Mouse (Mus musculus): ENCODE results near the gene Ccl9. TPM values are rescaled to one million over a fixed set of nuclear protein-coding genes. Genes with fewer than 3 reads are reported as not detected.

Gene Ccl9
- total RNA-seq (2017) = 81.3 and 91.6 TPM in 2 replicates

GRCm38 (mm10) chr11:83578186-83578760, at the start of gene Ccl9:
Gene Ccl9, minus strand, starts transcription at chr11:83578636.
- ATAC-seq (replicated peaks; ENCODE audit: low read depth, poor library complexity, severe bottlenecking) = peak; percentile 58; the same call in 1 of the 2 replicates

DNA sequence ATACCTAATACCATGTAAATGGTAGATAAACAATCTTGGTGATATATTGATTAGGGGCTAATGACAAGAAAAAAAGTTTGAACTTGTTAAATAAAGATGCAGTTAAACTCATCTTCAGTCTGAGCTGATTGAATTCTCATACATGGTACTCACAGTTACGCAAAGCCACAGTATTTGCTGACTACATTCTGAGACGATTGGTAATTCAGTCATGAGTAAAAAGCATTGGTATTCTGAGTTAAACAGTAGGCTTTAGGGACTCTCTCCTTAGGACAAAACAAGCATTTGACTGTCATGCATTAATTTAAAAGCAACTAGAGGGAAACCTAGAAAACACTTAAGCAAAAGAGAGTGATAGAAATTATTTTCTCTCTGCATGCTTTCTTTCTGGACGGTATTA, 45.1 kb upstream of the Ccl9 start:
- ATAC-seq (replicated peaks; ENCODE audit: low read depth, poor library complexity, severe bottlenecking) = no peak

DNA sequence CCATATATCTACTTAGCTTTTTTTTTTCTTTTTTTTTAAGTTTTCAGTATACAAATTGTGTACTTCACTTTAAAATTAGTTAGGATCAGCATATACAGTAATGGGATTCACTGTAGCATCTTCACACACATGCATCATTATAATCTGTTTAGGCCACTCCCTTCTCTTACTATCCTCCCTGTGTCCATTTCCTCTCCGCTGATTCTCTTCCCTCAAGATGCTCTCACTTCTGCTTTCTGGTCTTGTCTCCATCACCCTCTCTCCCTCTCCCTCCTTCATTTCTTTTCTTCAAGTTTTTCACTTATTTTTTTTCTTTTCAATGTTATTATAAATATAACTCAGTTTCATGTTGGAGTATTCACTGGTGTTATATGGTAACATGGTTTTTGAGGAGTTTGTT, 40.6 kb upstream of the Ccl9 start:
- ATAC-seq (replicated peaks; ENCODE audit: low read depth, poor library complexity, severe bottlenecking) = peak; percentile 62

GRCm38 (mm10) chr11:83618238-83618637, 39.8 kb upstream of the Ccl9 start:
- peak; percentile 71 for ATAC-seq (replicated peaks; ENCODE audit: low read depth, poor library complexity, severe bottlenecking)

DNA sequence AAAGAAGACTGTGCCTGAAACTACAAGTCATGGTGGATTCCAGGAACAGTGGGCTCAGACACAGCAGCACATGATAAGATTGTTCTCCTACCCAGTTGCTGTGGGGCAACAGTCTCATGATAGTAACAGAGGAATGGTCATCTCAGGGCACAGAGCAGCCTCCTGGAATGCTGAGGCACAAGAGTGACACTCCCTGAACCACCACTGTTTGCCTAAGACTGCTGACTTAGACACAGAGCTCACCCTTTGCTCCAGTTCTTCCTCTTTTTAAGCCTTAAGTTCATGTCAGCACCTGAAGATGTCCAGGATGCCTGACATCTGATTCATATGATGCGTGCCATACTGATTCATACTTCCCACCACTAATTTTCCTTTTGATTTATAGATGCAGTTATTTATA, 38.1 kb upstream of the Ccl9 start:
- ATAC-seq (replicated peaks; ENCODE audit: low read depth, poor library complexity, severe bottlenecking) = 0 out of 2 replicates have a peak, but pooled peaks have one; percentile 50

GRCm38 (mm10) chr11:83610900-83611299, 32.5 kb upstream of the Ccl9 start:
- 0 out of 2 replicates have a peak, but pooled peaks have one; percentile 25 for ATAC-seq (replicated peaks; ENCODE audit: low read depth, poor library complexity, severe bottlenecking)

DNA sequence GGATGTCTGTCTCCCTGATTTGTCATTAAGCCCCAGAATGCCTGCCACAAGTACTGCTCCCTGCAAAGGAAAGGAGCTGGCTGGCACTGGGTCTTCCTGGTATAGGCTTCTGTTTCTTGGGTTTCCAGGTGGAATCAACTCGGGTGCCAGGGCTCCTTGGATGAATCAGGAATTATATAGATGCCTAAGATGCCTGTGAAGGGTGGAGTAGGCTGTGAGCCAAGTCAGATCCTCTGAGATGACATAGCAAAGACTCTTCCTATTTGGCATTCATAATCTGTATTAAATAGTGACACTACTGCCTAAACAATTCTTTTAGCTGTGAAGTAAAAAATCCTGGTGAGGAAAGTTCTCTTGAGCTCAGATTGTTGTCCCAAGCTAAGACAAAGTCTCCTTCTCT, 28.0 kb upstream of the Ccl9 start:
- ATAC-seq (replicated peaks; ENCODE audit: low read depth, poor library complexity, severe bottlenecking) = no peak

GRCm38 (mm10) chr11:83605535-83605934, 27.1 kb upstream of the Ccl9 start:
- ATAC-seq (replicated peaks; ENCODE audit: low read depth, poor library complexity, severe bottlenecking) = peak; percentile 56

DNA sequence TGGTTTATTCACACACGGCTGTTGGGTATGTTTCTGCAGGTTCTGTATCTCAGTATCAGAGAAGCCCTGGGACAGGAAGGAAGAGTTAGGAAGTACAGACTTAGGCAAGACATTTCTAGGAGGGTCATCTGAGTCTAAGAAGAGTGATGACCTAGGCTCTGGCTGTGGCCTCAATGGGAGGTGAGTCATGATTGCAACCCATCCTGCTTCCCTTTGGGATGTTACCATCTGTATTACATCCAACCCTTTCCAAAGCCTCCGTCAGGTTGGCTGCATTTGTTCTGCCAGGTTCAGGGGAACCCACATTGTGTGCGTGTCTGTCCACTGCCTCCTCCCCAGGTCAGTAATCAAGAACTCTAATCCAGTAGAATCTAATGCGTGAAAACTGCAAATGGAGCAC, 26.3 kb upstream of the Ccl9 start:
- ATAC-seq (replicated peaks; ENCODE audit: low read depth, poor library complexity, severe bottlenecking) = 0 out of 2 replicates have a peak, but pooled peaks have one; percentile 2

GRCm38 (mm10) chr11:83603399-83603798, 25.0 kb upstream of the Ccl9 start:
- no peak for ATAC-seq (replicated peaks; ENCODE audit: low read depth, poor library complexity, severe bottlenecking)

DNA sequence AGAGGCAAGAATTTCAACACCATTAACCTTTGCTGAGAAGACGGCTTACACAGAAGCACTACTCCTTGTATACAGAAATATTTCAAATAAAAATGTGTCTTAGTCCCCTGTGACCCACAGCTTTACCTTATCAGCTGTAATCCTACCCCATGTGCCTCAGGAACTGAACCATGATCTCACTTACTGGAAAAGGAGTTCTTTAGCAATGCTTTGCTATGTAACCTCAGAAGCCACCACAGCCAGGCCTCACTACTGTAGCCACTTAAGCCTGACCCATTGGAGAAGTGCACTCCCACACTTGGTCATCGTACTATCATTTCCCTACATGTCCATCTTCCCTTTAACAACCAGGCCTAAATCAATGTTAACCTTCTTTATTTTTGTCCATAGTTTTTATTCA, 22.1 kb upstream of the Ccl9 start:
- ATAC-seq (replicated peaks; ENCODE audit: low read depth, poor library complexity, severe bottlenecking) = no peak

DNA sequence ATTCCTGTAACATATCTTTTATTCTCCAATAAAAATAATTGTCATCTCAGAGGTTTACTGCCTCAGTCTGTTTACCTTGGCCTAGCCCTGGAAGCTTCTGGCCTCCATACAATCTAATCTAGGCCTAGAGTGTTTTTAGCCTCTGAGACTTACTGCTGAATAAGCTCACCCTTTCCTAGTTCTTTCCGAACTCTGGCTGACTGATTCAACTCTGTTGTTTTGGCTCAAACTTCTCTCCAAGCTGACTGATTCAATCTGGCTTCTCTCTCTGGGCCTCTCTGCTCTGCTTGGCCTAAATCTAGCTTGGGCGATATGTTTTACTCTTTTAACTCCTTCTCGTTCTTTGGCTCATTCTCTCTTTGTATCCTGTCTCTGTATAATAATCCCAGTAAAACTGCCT, 20.6 kb upstream of the Ccl9 start:
- ATAC-seq (replicated peaks; ENCODE audit: low read depth, poor library complexity, severe bottlenecking) = no peak

DNA sequence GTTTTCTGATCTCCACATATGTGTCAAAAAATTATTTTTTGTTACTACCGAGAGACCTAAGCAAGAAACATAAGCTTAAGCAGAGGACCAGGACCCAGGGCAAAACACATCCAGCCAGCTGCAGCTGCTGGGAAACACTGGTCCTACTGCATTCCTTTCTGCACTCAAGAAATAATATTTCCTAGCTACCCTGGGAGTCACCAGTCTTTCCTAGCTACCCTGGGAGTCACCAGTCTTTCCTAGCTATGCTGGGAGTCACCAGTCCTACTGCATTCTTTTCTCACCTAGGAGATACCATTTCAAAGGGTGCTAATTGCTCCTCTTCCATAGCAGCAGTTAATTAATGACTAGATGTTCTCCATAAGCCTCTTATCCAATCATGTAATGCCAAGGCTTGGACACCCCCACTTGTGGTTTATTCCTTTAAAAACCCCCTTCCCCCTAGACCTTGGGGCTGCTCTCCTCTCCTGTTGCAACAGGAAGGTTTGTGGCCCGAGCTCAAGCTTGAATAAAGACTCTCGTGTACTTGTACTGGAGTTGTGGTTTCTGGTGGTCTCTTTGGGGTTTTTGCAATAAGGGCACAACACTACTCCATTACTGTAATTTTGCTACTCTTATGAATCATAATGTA, 19.9 kb upstream of the Ccl9 start:
- ATAC-seq (replicated peaks; ENCODE audit: low read depth, poor library complexity, severe bottlenecking) = no peak

DNA sequence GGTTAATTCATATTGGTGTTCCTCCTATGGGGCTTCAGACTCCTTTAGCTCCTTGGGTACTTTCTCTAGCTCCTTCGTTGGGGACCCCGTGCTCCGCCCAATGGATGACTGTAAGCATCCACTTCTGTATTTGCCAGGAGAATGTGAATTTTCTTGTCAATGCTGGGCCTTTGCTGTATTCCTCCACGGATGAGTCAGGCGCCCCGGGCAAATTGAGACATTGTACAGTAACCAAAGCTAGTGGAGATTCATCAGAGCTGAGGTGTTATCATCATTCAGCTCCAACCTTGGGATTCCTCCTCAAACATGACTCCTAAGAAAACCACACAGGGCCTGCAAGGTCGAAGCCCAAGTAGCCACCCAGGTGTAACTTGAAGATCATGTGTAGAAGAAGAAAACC, 19.4 kb upstream of the Ccl9 start:
- no peak for ATAC-seq (replicated peaks; ENCODE audit: low read depth, poor library complexity, severe bottlenecking)

GRCm38 (mm10) chr11:83595669-83596455, 17.4 kb upstream of the Ccl9 start:
- ATAC-seq (replicated peaks; ENCODE audit: low read depth, poor library complexity, severe bottlenecking) = peak; percentile 80

- ATAC-seq (replicated peaks; ENCODE audit: low read depth, poor library complexity, severe bottlenecking) = no peak
These were observed 15.0 kb upstream of the Ccl9 start for GRCm38 (mm10) chr11:83593453-83593852.

GRCm38 (mm10) chr11:83592853-83593252, 14.4 kb upstream of the Ccl9 start, which contains the start of gene Ccl6:
Gene Ccl6, minus strand, starts transcription at chr11:83593087.
- peak; percentile 32; the same call in 1 of the 2 replicates for ATAC-seq (replicated peaks; ENCODE audit: low read depth, poor library complexity, severe bottlenecking)

DNA sequence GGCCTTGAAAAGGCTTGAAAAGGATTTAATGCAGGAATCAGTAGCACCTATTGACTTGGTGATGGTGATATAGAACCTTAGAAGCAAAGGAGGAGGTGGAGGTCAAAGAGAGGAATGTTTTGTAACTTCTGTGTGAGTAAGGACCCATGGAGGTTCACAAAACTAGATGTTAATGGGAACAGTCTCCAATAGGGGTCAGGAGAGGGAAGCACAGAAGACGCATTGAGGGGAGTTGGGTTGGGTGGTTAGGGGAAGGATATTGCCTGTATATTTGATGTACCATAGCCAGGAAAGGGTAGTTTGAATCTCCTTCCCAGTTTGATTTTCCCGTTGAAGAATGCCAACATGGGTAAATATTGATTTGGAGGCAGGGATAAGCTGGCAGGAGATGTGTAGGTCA, 5.8 kb upstream of the Ccl9 start:
- 0 out of 2 replicates have a peak, but pooled peaks have one; percentile 45 for ATAC-seq (replicated peaks; ENCODE audit: low read depth, poor library complexity, severe bottlenecking)

- no peak for ATAC-seq (replicated peaks; ENCODE audit: low read depth, poor library complexity, severe bottlenecking)
These were observed 5.0 kb upstream of the Ccl9 start for GRCm38 (mm10) chr11:83583450-83583754.

- no peak for ATAC-seq (replicated peaks; ENCODE audit: low read depth, poor library complexity, severe bottlenecking)
These were observed 4.4 kb upstream of the Ccl9 start for GRCm38 (mm10) chr11:83582626-83583449.

All from common myeloid progenitor, adult 5-6 weeks (primary cell).